Mouse (Mus musculus) lung, adult 2 months (tissue): ENCODE data around the gene Rassf7.

Experiments used
- CTCF ChIP-seq: fragments of 200-500 bp; IDR thresholded peaks from 2 replicates; pipeline ENCODE4 v1.5.1; 2011; ENCODE audit warnings: mild to moderate bottlenecking, low read length, control low read depth; ENCODE audit not compliant: insufficient read depth
- POLR2A ChIP-seq: fragments of 200-500 bp; IDR thresholded peaks from 2 replicates; pipeline ENCODE4 v1.6.1; 2011; ENCODE audit warnings: low read depth, mild to moderate bottlenecking, control low read depth, low read length, borderline replicate concordance; ENCODE audit errors: extremely low read depth

DNA sequence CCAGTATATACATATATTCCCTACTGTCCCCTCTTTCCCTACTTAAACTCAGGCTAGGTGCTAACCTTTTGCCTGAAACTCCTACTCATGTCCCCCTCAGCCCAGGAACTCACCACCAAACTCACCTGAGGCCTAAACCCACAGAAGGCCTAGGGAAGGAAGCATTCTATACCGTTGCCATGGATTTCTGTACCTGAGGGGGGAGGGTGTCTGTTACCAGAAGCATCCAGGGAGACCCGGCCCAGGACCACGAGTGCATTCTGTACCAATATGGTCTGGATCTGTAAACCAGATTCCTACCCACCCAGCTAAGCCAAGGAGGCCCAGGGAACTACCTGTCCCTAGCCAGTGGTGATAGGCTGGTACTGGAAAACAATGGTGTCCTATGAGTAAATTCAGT lies 1.4 kb upstream of the Rassf7 start:
- TF ChIP-seq CTCF (no peak), POLR2A (no peak)
